Comparison of ENCODE assay signal across 8 mouse cellular contexts in the genomic region with DNA sequence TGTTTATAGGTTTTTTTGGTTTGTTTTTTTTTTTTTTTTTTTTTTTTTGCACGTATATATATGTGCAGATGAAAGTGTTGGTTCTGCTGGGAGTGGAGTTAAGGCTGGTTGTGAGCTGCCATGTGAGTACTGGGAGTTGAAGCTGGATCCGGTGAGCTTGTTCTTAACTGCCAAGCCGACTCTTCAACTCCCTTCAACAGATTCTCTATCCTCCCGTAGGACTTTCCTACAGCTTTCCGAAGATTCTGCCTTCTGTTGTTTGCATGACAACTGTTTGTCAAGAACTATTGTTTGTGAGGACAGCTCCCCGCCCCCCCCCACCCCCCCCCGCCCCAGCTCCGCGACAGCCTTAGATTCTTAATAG. TPM values are rescaled to one million over a fixed set of nuclear protein-coding genes. Genes with fewer than 3 reads are reported as not detected.
DNase-seq lines count a peak whose midpoint lies in the region; ATAC-seq and TF ChIP-seq lines count a peak whose summit lies in the region.

No protein-coding gene starts in this region.

- H3K4me3 ChIP-seq in liver, adult 2 months (ENCODE audit: insufficient read depth, low read depth, low read length), result peak overlapping the region; percentile 25
- H3K4me3 ChIP-seq in hindbrain, embryonic 15.5 days, result peak overlapping the region; percentile 97
- peak overlapping the region; percentile 56 for H3K4me3 ChIP-seq in myocyte

- peaks cover 3% of the 10 kb centered on the region; the same call in 1 of the 2 replicates for H3K79me2 ChIP-seq in liver, adult 2 months (ENCODE audit: control insufficient read depth, insufficient read depth, low read length)
- H3K79me2 ChIP-seq in myocyte (ENCODE audit: control insufficient read depth, insufficient read depth), result peaks cover 50% of the 10 kb centered on the region

- intact Hi-C loops in left cerebral cortex, postnatal 4 days (cut with DNase I), result no loop called here

- peak overlapping the region; percentile 38 for H3ac ChIP-seq in myocyte (ENCODE audit: control insufficient read depth, insufficient read length)

- peak overlapping the region; percentile 84 for H3K4me2 ChIP-seq in hindbrain, embryonic 15.5 days
- H3K4me2 ChIP-seq in myocyte (ENCODE audit: low read depth), result peak overlapping the region; percentile 77

- WGBS in liver, adult 2 months, result 1% methylated on average over 9 of the region's 9 CpGs
- WGBS in hindbrain, embryonic 15.5 days, result under 1% methylated on average over 9 of the region's 9 CpGs

- TF ChIP-seq CTCF in liver, adult 2 months (IDR thresholded peaks at IDR 0.05; ENCODE audit: low read depth, low read length), result no peak

- no peak for DNase-seq in liver, adult 2 months (ENCODE audit: extremely low read depth, low read depth, low spot score)
- no peak for DNase-seq in liver
- DNase-seq in embryo, embryonic 10.5 days (ENCODE audit: low spot score), result peak; percentile 38
- DNase-seq in left cerebral cortex, postnatal 4 days, result no peak
- DNase-seq in right cerebral cortex, postnatal 25 days, result no peak

- H3K9ac ChIP-seq in liver, adult 2 months (ENCODE audit: low read depth, low read length), result peak overlapping the region; percentile 30; the same call in 1 of the 2 replicates
- H3K9ac ChIP-seq in hindbrain, embryonic 15.5 days, result no peak overlapping the region

- H3K4me1 ChIP-seq in liver, adult 2 months (ENCODE audit: control insufficient read depth, insufficient read depth, low read length), result peaks cover 18% of the 10 kb centered on the region
- H3K4me1 ChIP-seq in hindbrain, embryonic 15.5 days (replicated peaks), result peaks cover 27% of the 10 kb centered on the region

- H3K27me3 ChIP-seq in liver, adult 2 months (ENCODE audit: control insufficient read depth, insufficient read depth, low read length), result no peaks in the 10 kb centered on the region
- no peaks in the 10 kb centered on the region for H3K27me3 ChIP-seq in hindbrain, embryonic 15.5 days
- H3K27me3 ChIP-seq in myocyte (ENCODE audit: control insufficient read depth, insufficient read depth, insufficient read length), result no peaks in the 10 kb centered on the region

- ATAC-seq in hindbrain, embryonic 15.5 days (ENCODE audit: low FRiP score, low read depth), result peak; percentile 24; the same call in 1 of the 2 replicates
- ATAC-seq in frontal cortex, adult (ENCODE audit: low TSS enrichment), result no peak

- no peak overlapping the region for H3K27ac ChIP-seq in liver, adult 2 months (replicated peaks; ENCODE audit: insufficient read depth, low read depth, low read length)
- H3K27ac ChIP-seq in hindbrain, embryonic 15.5 days (replicated peaks), result no peak overlapping the region

- H3K9me3 ChIP-seq in hindbrain, embryonic 15.5 days, result no peaks in the 10 kb centered on the region

- TF ChIP-seq POLR2A in liver, adult 2 months (IDR thresholded peaks at IDR 0.05; ENCODE audit: extremely low read depth, insufficient read depth, low read length), result no peak
- TF ChIP-seq POLR2A in myocyte (IDR thresholded peaks at IDR 0.05; ENCODE audit: insufficient read length, low read depth), result no peak

- no peaks in the 10 kb centered on the region for H3K36me3 ChIP-seq in liver, adult 2 months (ENCODE audit: control insufficient read depth, insufficient read depth, low read length)
- H3K36me3 ChIP-seq in hindbrain, embryonic 15.5 days, result no peaks in the 10 kb centered on the region
- peaks cover 7% of the 10 kb centered on the region for H3K36me3 ChIP-seq in myocyte (ENCODE audit: control insufficient read depth, insufficient read depth)

TF ChIP-seq in myocyte, 11 proteins besides CTCF, POLR2A, EP300 and RAD21:
- TF ChIP-seq MAX (IDR thresholded peaks at IDR 0.05; ENCODE audit: low read depth) (no peak), POLR2AphosphoS2 (IDR thresholded peaks at IDR 0.05; ENCODE audit: insufficient read length, low read depth) (no peak), REST (IDR thresholded peaks at IDR 0.05; ENCODE audit: insufficient read depth, insufficient read length) (no peak), TCF12 (IDR thresholded peaks at IDR 0.05; ENCODE audit: insufficient read depth, poor library complexity, severe bottlenecking) (no peak), E2F4 (IDR thresholded peaks at IDR 0.05; ENCODE audit: insufficient read depth) (no peak)
TF ChIP-seq in myocyte: peak in this region for 0.

RNA-seq across cellular contexts. Expression of a gene that starts 0.4 kb away (rescaled TPM):
- 72.1 and 74.2 TPM in 2 replicates for total RNA-seq in liver, adult 2 months (2014; rRNA removed)
- polyA plus RNA-seq in liver, adult 2 months (2012; rRNA removed), result 37.9 and 47.9 TPM in 2 replicates
- 128 and 139 TPM in 2 replicates for polyA plus RNA-seq in hindbrain, embryonic 15.5 days (2015; fragmentation: Nextera tagmentation; extraction: Ambion mirVana)
- 117 TPM for polyA plus RNA-seq in myocyte (2012; fragmentation: generic; extraction: Trizol)
- 10 to 100 TPM; 58.5 to 58.6 TPM for total RNA-seq in left cerebral cortex, postnatal 4 days (2021)

Comparison
In these comparisons a context has a peak if more than half of its experiments do, and no peak if none do; other contexts are left out.
1. H3K4me3 ChIP-seq: peak in every context shown above with its lines; median percentile 97 in hindbrain, embryonic 15.5 days; 56 in myocyte; 25 in liver, adult 2 months.